Mouse (Mus musculus) CD4-positive, CD25-positive, alpha-beta regulatory T cell, adult 4 months (primary cell): ENCODE measurements around the gene Hax1. TPM values are rescaled to one million over a fixed set of nuclear protein-coding genes. Genes with fewer than 3 reads are reported as not detected.

Experiments used
- ATAC-seq: one replicate; pipeline ENCODE4 v1.8.0; 2017
- polyA plus RNA-seq, 2 experiments: library from polyadenylated mRNA; unstranded; fragments of 100-300 nt; shearing (Covaris generic); gene quantifications; one replicate each; pipeline ENCODE4 v1.2.1; 2017

The Hax1 gene
- 10 to 100 TPM; 69.2 to 70.3 TPM for polyA plus RNA-seq

GRCm38 (mm10) chr3:89998612-89999054, at the start of gene Hax1:
Gene Hax1, minus strand, starts transcription at chr3:89998780.
- peak; percentile 91 for ATAC-seq

GRCm38 (mm10) chr3:90036263-90036662, 37.7 kb upstream of the Hax1 start:
- no peak for ATAC-seq

GRCm38 (mm10) chr3:90034653-90035052, 36.1 kb upstream of the Hax1 start:
- no peak for ATAC-seq

GRCm38 (mm10) chr3:90016626-90017025, 18.0 kb upstream of the Hax1 start:
- ATAC-seq, result no peak

GRCm38 (mm10) chr3:90010291-90010690, 11.7 kb upstream of the Hax1 start:
- no peak for ATAC-seq

- ATAC-seq, result no peak
These were observed 5.7 kb upstream of the Hax1 start for GRCm38 (mm10) chr3:90004091-90004796.

- ATAC-seq, result no peak
These were observed 1.2 kb upstream of the Hax1 start for GRCm38 (mm10) chr3:89999830-90000229.

- no peak for ATAC-seq
These were observed 510 bp upstream of the Hax1 start for GRCm38 (mm10) chr3:89999090-89999489.

GRCm38 (mm10) chr3:89997791-89998495, 637 bp downstream of the Hax1 start:
- ATAC-seq, result no peak

- no peak for ATAC-seq
These were observed 3.6 kb downstream of the Hax1 start for GRCm38 (mm10) chr3:89994807-89995515.

- ATAC-seq, result no peak
These were observed 10.8 kb downstream of the Hax1 start for GRCm38 (mm10) chr3:89987822-89988221.

GRCm38 (mm10) chr3:89987211-89987610, 11.4 kb downstream of the Hax1 start:
- no peak for ATAC-seq

GRCm38 (mm10) chr3:89982426-89982825, 16.2 kb downstream of the Hax1 start:
- ATAC-seq, result no peak

GRCm38 (mm10) chr3:89976859-89977258, 21.7 kb downstream of the Hax1 start:
- no peak for ATAC-seq

- no peak for ATAC-seq
These were observed 30.1 kb downstream of the Hax1 start for GRCm38 (mm10) chr3:89968509-89968908.

GRCm38 (mm10) chr3:89966946-89967345, 31.6 kb downstream of the Hax1 start:
- ATAC-seq, result peak; percentile 22

GRCm38 (mm10) chr3:89965972-89966371, 32.6 kb downstream of the Hax1 start:
- no peak for ATAC-seq

- no peak for ATAC-seq
These were observed 33.0 kb downstream of the Hax1 start for GRCm38 (mm10) chr3:89965557-89965956.

GRCm38 (mm10) chr3:89963926-89964739, 34.4 kb downstream of the Hax1 start:
- peak; percentile 30 for ATAC-seq

GRCm38 (mm10) chr3:89963221-89963763, 35.3 kb downstream of the Hax1 start, which contains the start of gene Atp8b2:
Gene Atp8b2, minus strand, starts transcription at chr3:89963508.
- peak; percentile 16 for ATAC-seq

- peak; percentile 5 for ATAC-seq
These were observed 35.8 kb downstream of the Hax1 start for GRCm38 (mm10) chr3:89962751-89963220.
